Mouse (Mus musculus) kidney, postnatal 14 days (tissue): ENCODE measurements around the gene Bend6.
A peak's percentile ranks its signal among the peaks of the same experiment; 100 is the strongest.

Experiments
- DNase-seq: peaks from one replicate; pipeline ENCODE4 v3.0.0; 2022; ENCODE audit warnings: mixed read lengths

The Bend6 gene

GRCm38 (mm10) chr1:33907421-33908190, at the start of gene Bend6:
Gene Bend6 (minus strand): TSS chr1:33907816.
- peak; percentile 60 for DNase-seq

- DNase-seq: no peak
Observed at GRCm38 (mm10) chr1:33955626-33956025, 48.0 kb upstream of the Bend6 start.

- no peak for DNase-seq
Observed at GRCm38 (mm10) chr1:33948511-33948910, 40.9 kb upstream of the Bend6 start.

GRCm38 (mm10) chr1:33947838-33948237, 40.2 kb upstream of the Bend6 start:
- DNase-seq: peak; percentile 6

GRCm38 (mm10) chr1:33946601-33947395, 39.2 kb upstream of the Bend6 start:
- peak; percentile 14 for DNase-seq

- DNase-seq: no peak
Observed at GRCm38 (mm10) chr1:33945756-33946155, 38.1 kb upstream of the Bend6 start.

- peak; percentile 52 for DNase-seq
Observed at GRCm38 (mm10) chr1:33944977-33945750, 37.5 kb upstream of the Bend6 start.

GRCm38 (mm10) chr1:33943943-33944342, 36.3 kb upstream of the Bend6 start:
- no peak for DNase-seq

GRCm38 (mm10) chr1:33942638-33943037, 35.0 kb upstream of the Bend6 start:
- no peak for DNase-seq

- DNase-seq: no peak
Observed at GRCm38 (mm10) chr1:33940364-33940928, 32.8 kb upstream of the Bend6 start.

GRCm38 (mm10) chr1:33939828-33940227, 32.2 kb upstream of the Bend6 start:
- no peak for DNase-seq

- no peak for DNase-seq
Observed at GRCm38 (mm10) chr1:33935946-33936345, 28.3 kb upstream of the Bend6 start.

- DNase-seq: no peak
Observed at GRCm38 (mm10) chr1:33932845-33933499, 25.4 kb upstream of the Bend6 start.

- DNase-seq: no peak
Observed at GRCm38 (mm10) chr1:33932196-33932595, 24.6 kb upstream of the Bend6 start.

- DNase-seq: no peak
Observed at GRCm38 (mm10) chr1:33931791-33932190, 24.2 kb upstream of the Bend6 start.

- DNase-seq: no peak
Observed at GRCm38 (mm10) chr1:33927466-33927865, 19.9 kb upstream of the Bend6 start.

GRCm38 (mm10) chr1:33925283-33925682, 17.7 kb upstream of the Bend6 start:
- no peak for DNase-seq

- DNase-seq: no peak
Observed at GRCm38 (mm10) chr1:33922975-33923374, 15.4 kb upstream of the Bend6 start.

GRCm38 (mm10) chr1:33916554-33916953, 8.9 kb upstream of the Bend6 start:
- no peak for DNase-seq

- no peak for DNase-seq
Observed at GRCm38 (mm10) chr1:33911589-33911988, 4.0 kb upstream of the Bend6 start.

- no peak for DNase-seq
Observed at GRCm38 (mm10) chr1:33908191-33908962, 761 bp upstream of the Bend6 start, which contains the start of gene Dst. Gene Dst (plus strand): TSS chr1:33908225.
